Mouse (Mus musculus): Measurements from ENCODE around the gene Eif4enif1.
"Not testable (repeated sequence)": the region's sequence is repeated elsewhere in the genome, so short reads cannot be mapped to it uniquely, and the experiment has no call there.

The Eif4enif1 gene

DNA sequence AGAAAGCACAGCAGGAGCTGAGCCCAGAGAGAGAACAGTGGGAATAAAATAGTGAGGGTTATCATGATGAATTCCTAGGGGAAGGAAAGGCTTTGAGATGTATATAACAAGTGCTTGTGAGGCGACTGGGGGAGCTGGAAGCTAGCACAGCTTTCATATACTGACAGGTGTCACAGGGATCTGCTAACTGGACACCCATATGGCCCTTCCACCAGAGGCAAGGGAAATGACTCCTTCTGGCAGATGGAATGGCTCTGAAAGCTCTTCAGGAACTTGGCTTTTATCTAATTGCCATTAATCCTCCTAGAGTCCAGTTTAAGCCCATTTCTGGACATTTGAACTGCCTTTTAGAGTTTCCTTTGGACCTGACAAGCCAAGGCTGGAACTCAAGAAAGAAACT, 20.2 kb upstream of the Eif4enif1 start:
- not testable (repeated sequence) for DNase-seq (ENCODE audit: low spot score)

DNA sequence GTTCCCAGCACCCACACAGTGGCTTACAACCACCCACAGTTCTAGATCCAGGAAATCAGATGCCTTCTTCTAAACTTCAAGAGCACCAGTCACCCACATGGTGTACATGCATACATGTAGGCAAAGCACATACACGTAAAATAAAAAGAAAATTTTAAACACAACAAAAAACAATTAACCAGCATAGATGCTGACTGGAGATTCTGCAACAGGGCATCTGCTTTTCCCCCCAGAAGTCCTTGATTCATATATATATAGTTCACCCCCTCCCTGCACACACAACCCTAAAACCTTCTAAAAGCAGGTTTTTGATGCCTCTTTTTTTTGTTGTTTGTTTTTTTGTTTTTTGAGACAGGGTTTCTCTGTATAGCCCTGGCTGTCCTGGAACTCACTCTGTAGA, 19.5 kb upstream of the Eif4enif1 start:
- DNase-seq (ENCODE audit: low spot score): not testable (repeated sequence)

DNA sequence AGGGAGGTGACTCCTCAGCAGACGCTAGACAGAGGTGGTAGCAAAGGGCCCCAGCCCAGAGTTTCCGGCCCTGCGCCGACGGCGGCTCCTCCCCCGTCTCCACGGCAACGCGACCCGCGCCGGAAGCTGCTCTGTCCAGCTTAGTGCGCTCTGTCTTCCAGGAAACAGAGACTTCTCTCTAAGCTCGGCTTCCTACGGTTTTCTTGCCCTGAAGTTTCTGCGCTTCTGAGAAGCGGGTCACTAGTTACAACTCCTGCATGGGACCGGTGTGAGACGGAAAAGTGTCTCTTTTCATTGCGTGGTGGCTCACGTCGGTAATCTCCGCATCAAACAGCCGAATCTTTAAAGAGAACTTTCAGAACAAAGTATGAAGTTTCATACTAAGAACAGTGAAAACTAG, 8.8 kb upstream of the Eif4enif1 start, which contains the start of gene Sfi1:
Gene Sfi1 (minus strand): TSS at position 101 of the 400 bp plus-strand sequence.
- DNase-seq (ENCODE audit: low spot score): no peak

- DNase-seq (ENCODE audit: low spot score): not testable (repeated sequence)
These were observed 1.6 kb upstream of the Eif4enif1 start for GRCm38 (mm10) chr11:3200636-3201035.

GRCm38 (mm10) chr11:3201326-3202230, 614 bp upstream of the Eif4enif1 start:
- DNase-seq (ENCODE audit: low spot score): no peak

- DNase-seq (ENCODE audit: low spot score): peak; percentile 32
These were observed 719 bp downstream of the Eif4enif1 start for GRCm38 (mm10) chr11:3202781-3203441.

DNA sequence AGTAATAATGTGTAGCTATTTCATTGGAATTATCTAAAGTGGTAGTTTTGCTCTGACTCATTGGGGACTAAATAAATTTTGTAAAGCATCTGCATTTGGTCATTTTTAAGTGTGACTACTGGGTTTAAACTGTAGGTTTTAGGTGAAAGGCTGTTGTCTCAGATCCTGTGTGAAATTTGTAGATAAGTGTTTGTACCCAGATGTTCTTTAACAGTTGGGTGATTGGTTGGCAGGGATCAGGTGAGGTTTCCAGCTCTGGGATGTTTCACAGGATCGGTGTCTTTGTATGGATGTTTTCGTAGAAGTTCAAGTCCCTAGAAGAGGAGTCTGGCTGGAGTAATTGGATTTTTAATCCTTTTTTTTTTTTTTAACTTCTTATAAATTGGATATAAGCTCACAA, 1.6 kb downstream of the Eif4enif1 start:
- no peak for DNase-seq (ENCODE audit: low spot score)

DNA sequence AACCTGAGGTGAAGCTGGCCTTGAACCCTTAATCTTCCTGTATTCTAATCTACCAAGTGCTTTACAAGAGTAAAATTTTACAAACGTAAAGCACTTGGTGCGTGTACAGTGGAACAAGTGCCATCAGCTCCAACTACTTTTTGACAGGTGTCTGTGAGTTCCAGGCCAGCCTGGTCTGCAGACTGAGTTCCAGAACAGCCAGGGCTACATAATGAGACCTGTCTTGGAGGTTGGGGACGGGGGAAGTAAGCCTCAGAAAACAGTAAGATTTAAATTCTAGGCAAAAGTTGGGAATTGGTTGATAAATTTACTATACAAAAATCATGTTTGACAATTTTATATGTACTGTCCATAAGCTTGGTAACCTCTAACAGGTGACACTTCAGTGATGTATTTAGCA, 3.0 kb downstream of the Eif4enif1 start:
- no peak for DNase-seq (ENCODE audit: low spot score)

GRCm38 (mm10) chr11:3206783-3207182, 4.6 kb downstream of the Eif4enif1 start:
- no peak for DNase-seq (ENCODE audit: low spot score)

DNA sequence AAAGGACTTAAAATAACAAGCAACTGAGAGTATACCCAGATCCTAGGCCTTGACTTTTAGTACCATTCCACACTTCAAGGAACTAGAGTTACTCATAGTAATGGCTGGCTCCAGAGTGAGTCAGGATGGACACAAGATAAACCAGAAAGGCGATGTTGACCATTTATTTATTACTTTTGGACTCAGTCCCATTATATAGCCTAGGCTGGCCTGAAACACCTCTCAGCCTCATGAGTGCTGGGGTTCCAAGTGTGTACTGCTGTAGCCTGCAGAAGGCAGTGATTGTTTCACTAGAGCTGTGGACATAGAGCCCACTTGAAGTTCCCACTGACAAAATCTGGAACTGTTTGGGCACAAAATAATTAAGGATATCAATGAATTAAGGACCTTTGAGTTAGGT, 10.3 kb downstream of the Eif4enif1 start:
- no peak for DNase-seq (ENCODE audit: low spot score)

DNA sequence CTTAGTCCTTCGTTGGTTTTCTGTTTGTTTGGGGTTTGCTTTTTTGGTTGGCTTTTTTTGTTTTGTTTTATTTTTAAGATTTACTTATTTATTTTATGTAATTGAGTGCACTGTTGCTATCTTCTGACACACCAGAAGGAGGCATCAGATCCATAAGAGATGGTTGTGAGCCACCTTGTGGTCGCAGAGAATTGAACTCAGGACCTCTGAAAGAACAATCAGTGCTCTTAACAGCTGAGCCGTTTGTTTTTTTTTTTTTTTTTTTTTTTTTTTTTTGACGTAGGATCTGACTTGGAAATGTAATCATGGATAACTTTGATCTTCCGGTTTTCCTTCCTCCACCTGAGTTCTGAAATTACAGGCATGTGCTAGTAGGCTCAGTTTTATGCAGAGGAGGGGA, 20.9 kb downstream of the Eif4enif1 start:
- no peak for DNase-seq (ENCODE audit: low spot score)

DNA sequence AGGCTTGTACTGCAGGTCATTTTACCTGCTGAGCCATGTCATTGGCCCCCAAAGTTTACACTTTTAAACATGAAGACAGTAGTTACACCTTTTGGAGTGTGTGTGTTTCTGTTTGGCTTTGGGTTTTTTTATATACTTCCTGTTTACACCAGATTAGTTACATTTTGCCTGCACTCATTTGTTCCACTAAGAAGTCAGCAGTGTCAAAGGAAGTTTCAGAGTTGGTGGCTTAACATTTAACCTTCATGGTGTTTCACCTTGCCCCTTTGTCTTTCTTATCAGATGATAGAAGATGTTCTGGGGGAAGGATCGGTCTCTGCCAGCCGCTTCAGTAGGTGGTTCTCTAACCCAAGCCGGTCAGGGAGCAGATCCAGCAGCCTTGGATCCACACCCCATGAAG, 24.9 kb downstream of the Eif4enif1 start:
- no peak for DNase-seq (ENCODE audit: low spot score)

GRCm38 (mm10) chr11:3232248-3232647, 30.1 kb downstream of the Eif4enif1 start:
- no peak for DNase-seq (ENCODE audit: low spot score)

DNA sequence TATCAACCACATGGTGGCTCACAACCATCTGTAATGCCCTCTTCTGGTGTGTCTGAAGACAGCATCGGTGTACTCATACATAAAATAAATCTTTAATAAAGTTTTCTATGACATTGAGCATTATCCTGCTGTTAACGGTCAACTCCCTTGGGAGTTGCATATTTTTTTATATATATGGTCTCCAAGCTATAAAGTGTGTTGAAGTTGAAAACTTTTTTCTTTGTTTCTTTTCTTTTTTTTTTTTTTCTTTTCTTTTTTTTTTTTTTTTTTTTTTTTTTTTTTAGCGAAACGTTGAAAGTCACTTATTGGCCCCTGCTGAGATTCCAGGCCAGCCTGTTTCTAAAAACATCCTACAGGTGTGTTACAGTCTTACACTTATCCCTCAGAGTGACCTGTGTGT, 31.5 kb downstream of the Eif4enif1 start:
- no peak for DNase-seq (ENCODE audit: low spot score)

DNA sequence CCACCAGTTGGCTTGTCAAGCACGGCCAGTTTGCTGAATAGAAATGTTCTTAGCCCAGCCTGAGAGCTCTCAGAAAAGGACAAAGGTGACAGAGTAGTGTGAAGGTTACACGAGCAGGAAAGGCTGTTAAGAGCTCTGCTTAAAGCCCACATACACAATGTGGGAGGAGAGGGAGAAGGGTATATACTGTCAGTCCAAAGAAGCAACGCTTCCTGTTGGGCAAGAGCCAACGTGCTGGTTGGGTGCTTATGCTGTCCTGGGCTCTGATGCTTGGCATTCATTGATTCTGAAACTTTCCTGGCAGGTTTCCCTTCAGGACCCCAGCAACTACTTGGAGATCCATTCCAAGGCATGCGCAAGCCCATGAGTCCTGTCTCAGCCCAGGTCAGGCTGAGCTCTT, 33.1 kb downstream of the Eif4enif1 start:
- DNase-seq (ENCODE audit: low spot score): no peak

DNA sequence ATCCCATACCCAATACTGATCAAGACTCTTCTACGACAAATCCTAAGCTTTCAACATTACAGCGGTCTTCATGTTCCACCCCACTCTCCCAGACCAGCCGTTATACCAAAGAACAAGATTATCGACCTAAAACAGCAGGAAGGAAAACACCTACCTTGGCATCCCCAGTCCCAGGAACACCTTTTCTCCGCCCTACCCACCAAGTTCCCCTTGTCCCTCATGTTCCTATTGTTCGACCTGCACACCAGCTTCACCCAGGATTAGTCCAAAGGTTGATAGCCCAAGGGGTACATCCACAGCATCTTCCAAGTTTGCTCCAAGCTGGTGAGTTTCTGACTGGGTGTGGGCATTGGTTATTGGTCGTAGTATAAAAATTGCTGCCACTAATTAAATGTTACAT, 40.2 kb downstream of the Eif4enif1 start:
- DNase-seq (ENCODE audit: low spot score): no peak

- no peak for DNase-seq (ENCODE audit: low spot score)
These were observed 41.6 kb downstream of the Eif4enif1 start for GRCm38 (mm10) chr11:3243771-3244170.

GRCm38 (mm10) chr11:3247387-3247786, 45.2 kb downstream of the Eif4enif1 start:
- DNase-seq (ENCODE audit: low spot score): no peak

DNA sequence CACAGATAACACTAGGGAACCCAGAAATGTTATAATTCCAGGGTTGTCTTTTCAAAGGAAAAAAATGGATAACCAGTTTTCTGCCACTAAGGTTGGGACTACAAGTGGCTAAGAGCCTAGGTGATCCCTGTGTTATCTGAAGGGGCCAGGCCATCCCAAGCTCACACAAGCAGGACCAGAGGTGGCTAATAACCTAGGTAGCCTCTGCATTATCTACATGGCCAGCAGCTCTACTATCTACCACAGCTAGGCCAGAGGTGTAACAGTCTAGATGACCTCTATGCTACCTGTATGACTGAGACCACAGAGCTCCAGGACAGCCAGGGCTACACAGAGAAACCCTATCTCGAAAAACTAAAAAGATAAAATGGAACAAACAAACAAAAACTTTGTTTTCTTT, 57.3 kb downstream of the Eif4enif1 start:
- no peak for DNase-seq (ENCODE audit: low spot score)

GRCm38 (mm10) chr11:3265291-3266078, 63.3 kb downstream of the Eif4enif1 start:
- DNase-seq (ENCODE audit: low spot score): peak; percentile 12

DNA sequence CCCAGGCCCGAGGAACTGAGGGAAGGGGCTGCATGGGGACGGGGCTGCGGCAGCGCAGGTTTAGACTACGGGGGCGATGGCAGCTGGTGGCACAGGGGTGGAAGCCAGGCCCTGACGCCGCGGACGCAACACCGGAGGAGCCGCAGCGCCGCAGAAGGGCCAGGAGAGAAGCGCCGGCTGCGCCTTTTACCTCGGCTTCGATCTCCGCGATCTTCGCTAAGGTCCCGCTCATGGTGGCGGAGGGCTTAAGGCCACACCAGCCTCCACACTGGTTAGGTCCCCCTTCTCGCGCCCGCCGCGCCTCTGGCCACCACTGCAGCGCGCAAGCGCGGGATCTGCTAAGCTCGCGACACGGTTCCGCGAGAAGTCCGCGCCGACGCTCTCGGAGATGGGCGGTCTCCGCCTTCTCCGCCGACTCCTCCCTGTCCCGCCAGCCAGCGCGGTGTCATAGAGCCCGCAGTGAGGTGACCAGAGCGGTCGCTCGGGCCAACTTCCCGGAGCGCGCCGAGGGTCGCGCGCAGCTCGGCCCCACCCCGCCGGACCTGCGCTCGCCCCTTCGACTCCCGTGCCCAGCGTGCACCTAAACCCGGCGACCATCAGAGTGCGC, 64.0 kb downstream of the Eif4enif1 start, which contains the start of gene Drg1:
Gene Drg1 (minus strand): TSS at position 337 of the 607 bp plus-strand sequence.
- peak; percentile 86 for DNase-seq (ENCODE audit: low spot score)

GRCm38 (mm10) chr11:3267133-3267532, 64.9 kb downstream of the Eif4enif1 start:
- no peak for DNase-seq (ENCODE audit: low spot score)

All from ovary, postnatal 10 days (tissue).